ENCODE assay signal across 8 mouse cellular contexts in the genomic region with DNA sequence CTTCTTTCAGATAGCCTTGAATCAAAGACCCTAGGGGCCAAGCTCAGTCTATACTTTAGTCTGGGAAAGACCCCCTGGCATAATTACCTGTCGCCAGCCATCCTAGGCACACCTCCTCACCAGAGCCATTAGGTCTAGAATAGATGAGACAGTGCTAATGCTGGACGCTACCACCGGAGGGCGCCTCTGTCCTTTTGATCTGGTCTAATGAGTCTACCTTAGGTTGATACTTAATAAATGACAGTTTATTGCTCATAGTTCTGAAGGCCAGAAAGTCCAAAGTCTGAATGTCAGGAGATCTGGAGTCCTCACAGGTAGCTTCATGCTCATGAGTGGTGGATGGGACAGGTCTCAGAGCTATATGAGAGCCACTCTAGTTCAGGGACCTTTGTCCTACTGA.
DNase-seq lines count a peak whose midpoint lies in the region; ATAC-seq and TF ChIP-seq lines count a peak whose summit lies in the region.

No protein-coding gene starts in this region.

- no peak for ATAC-seq in heart, embryonic 11.5 days (replicated peaks; ENCODE audit: insufficient number of reproducible peaks, low FRiP score, low TSS enrichment)
- ATAC-seq in intestine, postnatal 0 days: peak; percentile 76
- ATAC-seq in forebrain, embryonic 12.5 days (ENCODE audit: low FRiP score): no peak

- no peak overlapping the region for H3K4me3 ChIP-seq in heart, embryonic 11.5 days (ENCODE audit: low read depth, low read length)
- H3K4me3 ChIP-seq in spleen, adult 2 months (ENCODE audit: extremely low read depth, insufficient read depth, insufficient read length): no peak overlapping the region
- no peak overlapping the region for H3K4me3 ChIP-seq in intestine, postnatal 0 days (ENCODE audit: low read depth, low read length)
- H3K4me3 ChIP-seq in forebrain, embryonic 12.5 days (replicated peaks): no peak overlapping the region

- H3K4me1 ChIP-seq in heart, embryonic 11.5 days (ENCODE audit: control insufficient read depth, insufficient read depth, low read length): no peaks in the 10 kb centered on the region
- no peaks in the 10 kb centered on the region for H3K4me1 ChIP-seq in spleen, adult 2 months (ENCODE audit: control insufficient read depth, insufficient read depth, insufficient read length)
- peaks cover 3% of the 10 kb centered on the region; the same call in 1 of the 2 replicates for H3K4me1 ChIP-seq in intestine, postnatal 0 days (replicated peaks; ENCODE audit: control insufficient read depth, insufficient read depth, low read length)
- peaks cover 5% of the 10 kb centered on the region; the same call in 1 of the 2 replicates for H3K4me1 ChIP-seq in forebrain, embryonic 12.5 days

- no peak overlapping the region for H3K4me2 ChIP-seq in heart, embryonic 11.5 days
- no peak overlapping the region for H3K4me2 ChIP-seq in intestine, postnatal 0 days (replicated peaks; ENCODE audit: low read depth)
- no peak overlapping the region for H3K4me2 ChIP-seq in forebrain, embryonic 12.5 days

- DNase-seq in heart, postnatal 14 days: peak; percentile 38 to 60
- DNase-seq in spleen, adult 2 months (ENCODE audit: low read depth in 1 of 2, low spot score in 2 of 2): peak in 1 of 2 experiments; percentile 50
- DNase-seq in spleen, adult 12 weeks (ENCODE audit: low spot score): no peak
- peak; percentile 31 for DNase-seq in c-Kit-positive CD71-negative TER-119-negative erythroid progenitor cells, embryonic 14.5 days (ENCODE audit: low read depth)
- peak; percentile 47 for DNase-seq in naive thymus-derived CD4-positive, alpha-beta T cell, adult 2 months (ENCODE audit: low read depth)

- TF ChIP-seq POLR2A in spleen, adult 2 months (IDR thresholded peaks at IDR 0.05; ENCODE audit: low read depth, low read length): no peak

- WGBS in heart, embryonic 11.5 days (ENCODE audit: insufficient replicate concordance): 17% methylated on average over 4 of the region's 4 CpGs
- 22% methylated on average over 4 of the region's 4 CpGs for WGBS in spleen, adult 2 months
- 23% methylated on average over 4 of the region's 4 CpGs for WGBS in intestine, postnatal 0 days
- WGBS in forebrain, embryonic 12.5 days: 21% methylated on average over 4 of the region's 4 CpGs

- no peaks in the 10 kb centered on the region for H3K9me3 ChIP-seq in heart, embryonic 11.5 days (replicated peaks; ENCODE audit: control insufficient read depth, low read length)
- H3K9me3 ChIP-seq in intestine, postnatal 0 days (ENCODE audit: control insufficient read depth): no peaks in the 10 kb centered on the region
- no peaks in the 10 kb centered on the region for H3K9me3 ChIP-seq in forebrain, embryonic 12.5 days

- no peaks in the 10 kb centered on the region for H3K27me3 ChIP-seq in heart, embryonic 11.5 days (ENCODE audit: control insufficient read depth, insufficient read depth, low read length)
- H3K27me3 ChIP-seq in spleen, adult 2 months (ENCODE audit: control insufficient read depth, insufficient read depth, low read length): no peaks in the 10 kb centered on the region
- H3K27me3 ChIP-seq in intestine, postnatal 0 days (replicated peaks; ENCODE audit: control insufficient read depth, insufficient read depth, low read length): no peaks in the 10 kb centered on the region
- H3K27me3 ChIP-seq in forebrain, embryonic 12.5 days: no peaks in the 10 kb centered on the region

- no peak overlapping the region for H3K9ac ChIP-seq in heart, embryonic 11.5 days (ENCODE audit: low read depth, low read length)
- H3K9ac ChIP-seq in intestine, postnatal 0 days (ENCODE audit: low read depth, low read length): no peak overlapping the region
- H3K9ac ChIP-seq in forebrain, embryonic 12.5 days: no peak overlapping the region

- no peak overlapping the region for H3K27ac ChIP-seq in heart, embryonic 11.5 days (ENCODE audit: low read depth, low read length)
- H3K27ac ChIP-seq in spleen, adult 2 months (ENCODE audit: insufficient read depth, low read length): no peak overlapping the region
- H3K27ac ChIP-seq in intestine, postnatal 0 days (ENCODE audit: low read depth, low read length): no peak overlapping the region
- H3K27ac ChIP-seq in forebrain, embryonic 12.5 days: no peak overlapping the region

- no peaks in the 10 kb centered on the region for H3K36me3 ChIP-seq in heart, embryonic 11.5 days (ENCODE audit: control insufficient read depth, insufficient read depth, low read length)
- H3K36me3 ChIP-seq in spleen, adult 2 months (ENCODE audit: control insufficient read depth, insufficient read depth, low read length): no peaks in the 10 kb centered on the region
- H3K36me3 ChIP-seq in intestine, postnatal 0 days (ENCODE audit: control insufficient read depth, insufficient read depth): no peaks in the 10 kb centered on the region
- H3K36me3 ChIP-seq in forebrain, embryonic 12.5 days (replicated peaks): no peaks in the 10 kb centered on the region

- intact Hi-C loops in heart, postnatal 14 days (cut with DNase I): loop anchor here (5.0 kb wide), 2 partner anchors 95 to 165 kb away; a partner anchor contains a TSS

- peak; percentile 36; the same call in 1 of the 2 replicates for TF ChIP-seq CTCF in spleen, adult 2 months (IDR thresholded peaks at IDR 0.05; ENCODE audit: extremely low read depth, insufficient read depth, insufficient read length, insufficient replicate concordance)
- TF ChIP-seq CTCF in intestine, postnatal 0 days (IDR thresholded peaks at IDR 0.05; ENCODE audit: low read depth): peak; percentile 69
